Mouse (Mus musculus) cerebellum, adult 8-10 months (tissue): Measurements from ENCODE around the gene Tmod3.
A peak's percentile ranks its signal among the peaks of the same experiment; 100 is the strongest.
"Not testable (repeated sequence)": the region's sequence is repeated elsewhere in the genome, so short reads cannot be mapped to it uniquely, and the experiment has no call there.

Source experiments
- DNase-seq: peaks from one replicate; pipeline ENCODE4 v3.0.0; 2022

The Tmod3 gene

DNA sequence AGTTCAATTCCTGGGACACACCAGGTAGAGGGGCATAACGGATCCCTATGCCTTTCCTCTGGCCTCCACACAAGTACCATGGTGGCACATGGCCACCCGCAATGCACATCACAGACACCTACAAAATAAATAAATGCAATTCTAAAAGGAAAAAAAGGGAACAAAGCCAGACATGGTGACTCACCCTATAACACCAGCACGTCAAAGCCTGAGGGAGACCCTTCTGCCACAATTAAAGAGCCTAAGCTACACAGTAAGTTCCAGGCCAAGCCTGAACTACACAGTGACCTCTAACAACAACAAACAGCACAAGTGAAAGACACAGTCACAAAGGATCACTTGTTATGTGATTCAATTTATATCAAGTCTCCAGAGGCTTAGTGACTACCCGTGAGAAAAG is 5.7 kb downstream of the Tmod3 start:
- DNase-seq: no peak

- DNase-seq: peak; percentile 30
Measured at GRCm38 (mm10) chr9:75551342-75551741, 8.1 kb downstream of the Tmod3 start.

- DNase-seq: no peak
Measured at GRCm38 (mm10) chr9:75549010-75549409, 10.4 kb downstream of the Tmod3 start.

GRCm38 (mm10) chr9:75546885-75547553 is 12.4 kb downstream of the Tmod3 start:
- DNase-seq: no peak

DNA sequence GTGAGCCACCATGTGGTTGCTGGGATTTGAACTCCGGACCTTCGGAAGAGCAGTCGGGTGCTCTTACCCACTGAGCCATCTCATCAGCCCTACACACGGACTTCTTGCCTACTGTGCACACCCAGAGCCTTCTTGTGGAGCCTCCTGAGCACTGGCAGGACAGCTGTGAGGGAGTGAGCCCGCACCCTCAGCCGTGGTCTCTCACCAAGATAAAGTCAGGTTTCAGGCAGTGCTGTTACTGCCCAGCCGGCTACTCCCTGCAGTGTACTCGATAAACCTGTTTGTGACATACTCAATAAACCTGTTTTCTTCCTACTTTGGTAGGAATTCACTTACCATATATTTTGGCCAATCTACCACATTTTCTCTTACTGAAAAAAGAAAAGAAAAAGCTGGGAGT is 13.9 kb downstream of the Tmod3 start:
- no peak for DNase-seq

DNA sequence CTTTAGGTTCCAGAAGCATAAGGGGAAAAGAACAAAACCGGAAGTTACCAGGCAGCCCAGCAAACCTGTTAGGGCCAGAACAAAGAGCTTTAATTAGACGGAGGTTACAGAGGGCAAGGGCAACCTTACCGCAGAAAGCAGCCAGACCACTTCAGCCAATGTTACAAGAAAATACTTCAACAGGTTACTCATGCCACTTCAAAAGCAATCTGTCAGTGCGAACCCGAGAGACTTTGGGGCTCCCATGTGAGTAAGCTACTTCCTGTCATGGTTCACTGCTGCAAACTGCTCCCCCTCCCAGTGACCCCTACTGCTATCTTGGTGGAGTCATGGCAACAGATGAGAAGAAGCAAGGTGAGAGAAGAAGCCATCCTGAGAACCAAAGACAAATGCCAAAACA is 18.0 kb downstream of the Tmod3 start:
- DNase-seq: no peak

DNA sequence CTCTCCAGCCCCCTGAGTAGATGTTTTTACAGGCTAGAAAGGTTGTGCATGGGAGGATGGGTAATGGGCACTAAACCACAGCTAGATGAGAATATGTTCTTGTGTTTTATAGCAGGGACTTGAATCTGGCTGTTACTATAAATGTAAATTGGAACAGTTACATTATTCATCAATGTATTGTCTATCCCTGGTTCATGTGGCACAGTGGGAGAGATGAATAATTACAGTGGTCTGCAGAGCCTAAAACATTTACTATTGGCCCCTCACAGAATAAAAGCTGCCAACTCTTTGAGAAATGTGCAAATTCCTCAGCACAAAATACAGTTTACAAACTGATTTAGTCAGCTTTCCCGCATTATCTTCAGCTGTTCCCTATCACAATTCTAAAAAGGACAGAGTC is 23.0 kb downstream of the Tmod3 start:
- DNase-seq: no peak

DNA sequence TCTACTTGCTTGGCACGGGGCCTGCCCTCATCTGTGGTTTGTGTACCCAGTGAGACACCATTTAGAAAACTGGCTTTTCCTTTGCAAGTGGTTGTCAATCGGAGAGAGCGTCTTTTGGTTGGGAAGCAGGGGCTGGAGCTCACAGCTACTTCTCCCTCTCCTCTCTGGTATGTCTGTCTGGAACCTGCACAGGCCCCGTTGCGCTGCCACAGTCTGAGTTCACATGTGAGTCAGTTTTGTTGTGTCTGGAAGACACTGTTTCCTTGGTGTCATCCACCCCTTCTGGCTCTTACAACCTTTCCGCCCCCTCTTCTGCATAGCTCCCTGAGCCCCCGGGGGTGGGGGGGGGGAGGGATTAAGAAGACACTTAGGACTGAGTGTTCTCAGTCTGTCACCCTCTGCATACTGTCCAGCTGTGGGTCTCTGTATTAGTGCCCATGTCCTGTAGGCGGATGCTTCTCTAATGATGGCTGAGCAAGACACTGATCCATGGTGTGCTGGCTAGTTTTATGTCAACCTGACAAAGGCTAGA is 25.0 kb downstream of the Tmod3 start:
- DNase-seq: no peak

DNA sequence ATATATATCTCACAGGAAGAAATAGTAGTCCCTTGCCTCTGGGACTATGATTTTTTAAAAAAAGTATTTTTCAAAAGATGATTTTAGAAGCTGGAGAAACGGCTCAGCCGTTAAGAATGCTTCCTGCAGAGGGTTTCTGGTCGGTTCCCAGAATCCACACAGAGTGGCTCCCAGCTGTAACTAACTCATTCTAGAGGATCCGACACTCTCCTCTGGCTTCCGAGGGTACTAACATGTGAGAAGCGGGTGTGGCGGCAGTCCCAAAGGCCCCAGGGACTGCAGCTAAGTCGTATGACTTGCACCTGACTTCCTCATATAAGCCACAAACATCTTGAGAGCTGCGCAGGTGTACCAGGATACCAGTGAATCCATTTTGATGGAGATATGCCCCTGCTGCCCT is 26.5 kb downstream of the Tmod3 start:
- not testable (repeated sequence) for DNase-seq

GRCm38 (mm10) chr9:75532461-75532860 is 27.0 kb downstream of the Tmod3 start:
- DNase-seq: no peak

GRCm38 (mm10) chr9:75529358-75529757 is 30.1 kb downstream of the Tmod3 start:
- no peak for DNase-seq

DNA sequence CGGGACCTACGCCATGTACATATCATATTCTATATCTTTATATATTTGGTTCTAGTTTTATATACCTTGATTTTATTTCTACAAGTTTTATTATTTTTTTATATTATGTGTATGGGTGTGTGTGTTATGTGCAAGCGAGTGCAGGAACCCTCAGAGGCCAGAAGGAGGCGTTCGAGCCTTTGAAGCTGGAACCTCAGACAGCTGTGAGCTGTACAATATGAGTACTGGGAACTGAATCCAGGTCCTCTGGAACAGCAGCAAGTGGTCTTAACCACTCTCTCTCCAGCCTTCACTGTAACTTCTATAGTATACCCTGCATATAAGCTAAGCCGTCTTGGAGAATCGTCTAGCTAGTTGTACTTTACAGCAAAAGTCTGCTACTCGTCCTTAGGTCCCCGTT is 31.4 kb downstream of the Tmod3 start:
- DNase-seq: no peak

- DNase-seq: no peak
Measured at GRCm38 (mm10) chr9:75527368-75528059, 31.9 kb downstream of the Tmod3 start.

DNA sequence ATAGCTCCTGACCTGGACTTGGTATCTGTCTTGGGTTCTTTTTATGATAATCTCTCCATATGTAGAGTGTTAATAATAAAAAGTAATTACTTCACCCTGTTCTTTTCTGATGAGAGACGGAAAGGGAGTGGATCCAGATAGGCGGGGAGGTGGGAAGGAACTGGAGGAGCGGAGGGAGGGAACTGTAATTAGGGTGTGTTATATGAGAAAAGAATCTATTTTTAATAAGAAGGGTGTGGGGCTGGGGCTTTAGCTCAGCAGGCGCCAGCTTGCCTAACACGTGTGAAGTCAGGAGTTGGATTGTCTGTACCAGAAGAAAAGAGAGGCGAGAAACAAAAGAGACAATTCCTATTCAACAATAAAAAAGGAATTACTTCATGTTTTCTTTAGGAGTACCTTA is 35.8 kb downstream of the Tmod3 start:
- no peak for DNase-seq

- DNase-seq: no peak
Measured at GRCm38 (mm10) chr9:75522217-75522616, 37.2 kb downstream of the Tmod3 start.

GRCm38 (mm10) chr9:75521788-75522187 is 37.7 kb downstream of the Tmod3 start:
- no peak for DNase-seq

DNA sequence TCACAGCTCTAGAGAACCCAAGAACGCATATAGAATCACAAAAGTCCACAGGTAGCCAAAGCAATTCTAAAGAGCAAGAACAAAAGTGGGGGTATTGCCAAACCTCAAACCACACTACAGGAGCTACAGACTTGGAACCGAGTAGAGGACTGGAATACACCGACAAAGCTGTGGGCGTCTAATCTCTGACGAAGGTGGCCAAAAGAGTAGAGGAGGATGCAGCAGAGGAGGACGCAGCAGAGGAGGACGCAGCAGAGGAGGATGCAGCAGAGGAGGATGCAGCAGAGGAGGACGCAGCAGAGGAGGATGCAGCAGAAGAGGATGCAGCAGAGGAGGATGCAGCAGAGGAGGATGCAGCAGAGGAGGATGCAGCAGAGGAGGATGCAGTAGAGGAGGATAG is 38.5 kb downstream of the Tmod3 start:
- DNase-seq: no peak

GRCm38 (mm10) chr9:75517751-75518150 is 41.7 kb downstream of the Tmod3 start:
- no peak for DNase-seq

GRCm38 (mm10) chr9:75515464-75516113 is 43.9 kb downstream of the Tmod3 start:
- DNase-seq: peak; percentile 64

- DNase-seq: no peak
Measured at GRCm38 (mm10) chr9:75511236-75511939, 48.1 kb downstream of the Tmod3 start.

- DNase-seq: no peak
Measured at GRCm38 (mm10) chr9:75504311-75504710, 55.1 kb downstream of the Tmod3 start.

DNA sequence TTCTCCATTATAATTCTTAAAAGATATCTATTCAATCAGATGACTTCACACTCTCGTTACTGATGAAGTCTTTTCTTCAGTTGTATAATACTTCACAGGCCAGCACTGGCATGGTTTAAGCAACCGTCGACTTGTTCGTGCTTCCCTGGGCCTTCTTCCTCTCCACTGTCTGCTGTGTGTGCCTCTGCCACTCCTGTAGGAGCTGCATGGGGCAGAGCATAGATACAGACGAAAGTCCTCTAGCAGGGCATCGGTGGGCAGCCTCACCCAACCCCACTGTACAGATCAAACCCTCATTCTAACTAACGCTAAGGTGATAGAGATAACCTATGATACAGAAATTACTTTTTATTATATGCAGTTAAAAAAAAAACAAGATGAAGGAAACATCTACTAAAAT is 60.9 kb downstream of the Tmod3 start:
- DNase-seq: no peak

DNA sequence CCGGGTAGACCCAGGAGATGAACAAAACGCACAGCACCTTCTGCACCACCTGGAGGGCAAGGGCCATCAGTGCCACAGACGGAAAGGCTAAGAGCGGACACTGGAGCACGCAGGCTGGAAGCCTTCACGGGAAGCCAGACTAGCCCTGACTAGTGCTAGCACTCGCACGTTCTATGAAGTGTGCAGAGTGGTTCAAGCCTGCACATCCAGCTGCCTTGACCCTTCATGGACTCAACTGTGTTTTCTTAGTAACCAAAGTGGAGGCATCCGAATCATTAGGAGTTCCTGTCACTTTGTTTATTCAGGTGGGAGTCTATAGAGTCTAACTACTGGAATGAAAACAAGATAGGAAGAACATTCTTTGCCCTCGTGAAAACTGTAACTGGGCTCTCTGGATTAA is 63.5 kb downstream of the Tmod3 start:
- DNase-seq: no peak
